Comparison of ENCODE assay signal across 22 mouse cellular contexts in the genomic region with DNA sequence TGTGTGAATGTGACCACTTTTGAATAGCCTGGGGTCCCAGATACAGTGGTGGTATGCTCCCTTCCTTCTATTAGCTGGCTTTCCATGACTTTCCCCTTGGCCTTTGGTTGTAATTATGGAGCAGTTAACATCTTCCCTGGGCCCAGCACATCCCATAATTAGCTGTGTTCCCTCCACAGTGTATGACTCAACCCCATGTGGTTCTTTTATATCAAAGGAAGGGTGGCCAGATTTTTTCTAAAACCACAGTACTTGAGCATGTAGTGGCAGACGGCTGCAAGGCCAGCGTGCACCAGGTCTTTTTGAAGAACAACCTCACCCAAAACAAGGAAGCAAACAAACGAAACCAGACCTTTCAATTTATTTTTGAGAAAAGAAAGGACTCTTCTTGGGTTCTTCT.
DNase-seq lines count a peak whose midpoint lies in the region; ATAC-seq and TF ChIP-seq lines count a peak whose summit lies in the region.
"Had no signal": no experiment of that assay in that cellular context is flagged by ENCODE, and none has a peak within 500 bp of the region (broad histone marks: within the 10 kb centered on the region; RNA-seq: fewer than 3 reads in every experiment).

No protein-coding gene starts in this region.

- H3K4me2 ChIP-seq in intestine, embryonic 15.5 days (replicated peaks): no peak overlapping the region
- H3K4me2 ChIP-seq: heart, embryonic 12.5 days; hindbrain, embryonic 15.5 days; liver, embryonic 12.5 days; neural tube, embryonic 12.5 days had no signal

- H3K9ac ChIP-seq in intestine, embryonic 15.5 days: no peak overlapping the region
- H3K9ac ChIP-seq: forebrain, postnatal 0 days; heart, embryonic 12.5 days; hindbrain, embryonic 15.5 days; liver, embryonic 12.5 days; neural tube, embryonic 12.5 days had no signal

- peak overlapping the region; percentile 60 for H3K27ac ChIP-seq in bone marrow macrophage, adult 2 months (ENCODE audit: insufficient read depth, low read depth, low read length)
- no peak overlapping the region for H3K27ac ChIP-seq in intestine, embryonic 15.5 days
- H3K27ac ChIP-seq: hindbrain, embryonic 15.5 days; limb, embryonic 10.5 days; liver, embryonic 12.5 days; midbrain, embryonic 10.5 days; neural tube, embryonic 12.5 days had no signal

- H3K36me3 ChIP-seq in intestine, embryonic 15.5 days: no peaks in the 10 kb centered on the region
- H3K36me3 ChIP-seq: heart, embryonic 12.5 days; hindbrain, embryonic 15.5 days; limb, embryonic 10.5 days; liver, embryonic 12.5 days; midbrain, embryonic 10.5 days; neural tube, embryonic 12.5 days had no signal

- TF ChIP-seq CTCF in bone marrow macrophage, adult 2 months (IDR thresholded peaks at IDR 0.05; ENCODE audit: low read depth, low read length): no peak

- H3K4me1 ChIP-seq in bone marrow macrophage, adult 2 months (ENCODE audit: control insufficient read depth, insufficient read depth, low read length): peaks cover 9% of the 10 kb centered on the region
- no peaks in the 10 kb centered on the region for H3K4me1 ChIP-seq in intestine, embryonic 15.5 days (replicated peaks)
- H3K4me1 ChIP-seq: heart, embryonic 12.5 days; hindbrain, embryonic 15.5 days; limb, embryonic 10.5 days; liver, embryonic 12.5 days; midbrain, embryonic 10.5 days; neural tube, embryonic 12.5 days had no signal

- peak; percentile 64 for DNase-seq in heart, adult 11 months
- DNase-seq in heart, adult 9 months (ENCODE audit: low spot score in 2 of 2): no peak
- DNase-seq in right cerebral cortex, adult 18-20 months: peak; percentile 30
- DNase-seq in right cerebral cortex, postnatal 10 days (ENCODE audit: low spot score in 2 of 2): no peak
- peak; percentile 26 for DNase-seq in telencephalon, adult 2 months (ENCODE audit: low read depth, low spot score)
- DNase-seq in adrenal gland, postnatal 25 days: no peak
- DNase-seq: cerebellum, adult 11 months; cerebellum, postnatal 25 days; forebrain, postnatal 0 days; gastrocnemius, postnatal 25 days; heart, postnatal 36 days; kidney, adult 11 months; kidney, postnatal 10 days; thymus, adult 2 months had no signal

- H3K9me3 ChIP-seq in intestine, embryonic 15.5 days: no peaks in the 10 kb centered on the region
- H3K9me3 ChIP-seq: heart, embryonic 12.5 days; hindbrain, embryonic 15.5 days; limb, embryonic 10.5 days; liver, embryonic 12.5 days; midbrain, embryonic 10.5 days; neural tube, embryonic 12.5 days had no signal

- no peaks in the 10 kb centered on the region for H3K27me3 ChIP-seq in intestine, embryonic 15.5 days (replicated peaks)
- H3K27me3 ChIP-seq: heart, embryonic 12.5 days; hindbrain, embryonic 15.5 days; liver, embryonic 12.5 days; neural tube, embryonic 12.5 days had no signal

- no peak for TF ChIP-seq POLR2A in bone marrow macrophage, adult 2 months (IDR thresholded peaks at IDR 0.05; ENCODE audit: borderline replicate concordance, low read depth, low read length)

- WGBS in intestine, embryonic 15.5 days: 85% methylated on average over 3 of the region's 3 CpGs

- H3K4me3 ChIP-seq in bone marrow macrophage, adult 2 months (ENCODE audit: insufficient read depth, low read length): no peak overlapping the region
- H3K4me3 ChIP-seq in intestine, embryonic 15.5 days (replicated peaks): no peak overlapping the region
- H3K4me3 ChIP-seq: heart, embryonic 12.5 days; hindbrain, embryonic 15.5 days; limb, embryonic 10.5 days; liver, embryonic 12.5 days; midbrain, embryonic 10.5 days; neural tube, embryonic 12.5 days had no signal

- ATAC-seq in intestine, embryonic 15.5 days: no peak
- ATAC-seq: forebrain, postnatal 0 days; liver, embryonic 12.5 days had no signal

Comparison
In these comparisons a context has a peak if more than half of its experiments do, and no peak if none do; other contexts are left out.
1. DNase-seq: peak in heart, adult 11 months (single experiment), right cerebral cortex, adult 18-20 months (single experiment) and telencephalon, adult 2 months (single experiment); none in heart, adult 9 months (0 of 2), right cerebral cortex, postnatal 10 days (0 of 2) and adrenal gland, postnatal 25 days (single experiment).